Mouse (Mus musculus) brain, embryonic 14.5 days (tissue): ENCODE data around the gene Synj1.

Source experiments
- CTCF ChIP-seq: fragments of 200-500 bp; IDR thresholded peaks from 2 replicates; pipeline ENCODE4 v1.5.1; 2012; ENCODE audit warnings: inconsistent platforms, mild to moderate bottlenecking, moderate library complexity, borderline replicate concordance; ENCODE audit not compliant: insufficient read depth, insufficient read length; ENCODE audit errors: extremely low read depth
- POLR2A ChIP-seq: fragments of 200-500 bp; IDR thresholded peaks from 2 replicates; pipeline ENCODE4 v1.6.1; 2012; ENCODE audit warnings: mild to moderate bottlenecking, inconsistent platforms, borderline replicate concordance; ENCODE audit not compliant: poor library complexity, insufficient read depth, insufficient read length, severe bottlenecking; ENCODE audit errors: extremely low read depth

DNA sequence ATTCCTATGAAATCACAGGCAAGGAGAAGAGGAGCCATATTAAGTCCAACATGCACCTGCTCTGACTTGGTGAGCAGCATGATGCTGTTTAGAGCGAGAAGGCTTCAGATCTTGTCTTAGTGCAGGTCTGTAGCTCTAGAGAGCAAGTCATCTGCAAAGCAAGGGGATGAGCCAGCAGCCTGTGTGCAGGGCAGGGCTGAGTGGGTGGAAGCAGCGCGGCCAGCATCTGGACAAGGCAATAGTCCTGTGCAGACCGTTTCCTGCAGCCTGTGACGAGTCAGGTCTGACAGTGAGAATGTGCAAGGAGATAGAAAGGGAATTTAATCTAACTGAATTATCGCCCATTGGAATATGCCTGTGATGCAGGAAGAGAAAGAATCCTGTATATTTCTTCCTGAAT is 40.1 kb downstream of the Synj1 start:
- TF ChIP-seq CTCF (no peak), POLR2A (no peak)
